Mouse (Mus musculus) ES-Bruce4 (cell line): ENCODE results near the gene Trp53inp2. TPM values are rescaled to one million over a fixed set of nuclear protein-coding genes. Genes with fewer than 3 reads are reported as not detected.

Experiments
- H3K27ac ChIP-seq: 2 replicates; pipeline ENCODE4 v1.5.1; 2012; ENCODE audit warnings: low read length, inconsistent platforms; ENCODE audit not compliant: insufficient read depth
- H3K27me3 ChIP-seq: 2 replicates; pipeline ENCODE4 v1.6.1; 2012; ENCODE audit warnings: mild to moderate bottlenecking, low read length, inconsistent platforms; ENCODE audit not compliant: control insufficient read depth, poor library complexity, insufficient read depth, severe bottlenecking
- H3K36me3 ChIP-seq: 2 replicates; pipeline ENCODE4 v1.6.1; 2012; ENCODE audit warnings: inconsistent platforms, mild to moderate bottlenecking, low read length, moderate library complexity; ENCODE audit not compliant: control insufficient read depth, poor library complexity, insufficient read depth, severe bottlenecking
- H3K4me1 ChIP-seq: one replicate; pipeline ENCODE4 v1.8.1; 2011; ENCODE audit warnings: low read length; ENCODE audit not compliant: control insufficient read depth, insufficient read depth
- H3K4me3 ChIP-seq: 2 replicates; pipeline ENCODE4 v1.5.1; 2011; ENCODE audit warnings: low read depth, mild to moderate bottlenecking, low read length
- H3K9ac ChIP-seq: 2 replicates; pipeline ENCODE4 v1.6.1; 2012; ENCODE audit warnings: low read depth, mild to moderate bottlenecking, inconsistent platforms; ENCODE audit not compliant: poor library complexity, severe bottlenecking
- H3K9me3 ChIP-seq: replicated peaks from 2 replicates; pipeline ENCODE4 v1.6.1; 2012; ENCODE audit warnings: mild to moderate bottlenecking, low read length, inconsistent platforms; ENCODE audit not compliant: control insufficient read depth, poor library complexity, insufficient read depth, severe bottlenecking
- CTCF ChIP-seq: IDR thresholded peaks from one replicate; pipeline ENCODE4 v1.8.1; 2011; ENCODE audit warnings: low read depth, low read length
- EP300 ChIP-seq: IDR thresholded peaks from 2 replicates; pipeline ENCODE4 v1.6.1; 2011; ENCODE audit warnings: low read depth, low read length; ENCODE audit not compliant: insufficient read depth
- POLR2A ChIP-seq: IDR thresholded peaks from one replicate; pipeline ENCODE4 v1.8.1; 2011; ENCODE audit warnings: low read length; ENCODE audit not compliant: insufficient read depth
- polyA plus RNA-seq: library from polyadenylated mRNA; stranded (reverse); fragments of >200 nt; gene quantifications from 2 replicates; pipeline ENCODE4 v1.2.4, GENCODE M21; 2011; ENCODE audit warnings: low read depth; ENCODE audit not compliant: missing spikeins, insufficient read depth, insufficient read length

Trp53inp2 gene
- polyA plus RNA-seq, 1 experiment: 25.7 TPM

DNA sequence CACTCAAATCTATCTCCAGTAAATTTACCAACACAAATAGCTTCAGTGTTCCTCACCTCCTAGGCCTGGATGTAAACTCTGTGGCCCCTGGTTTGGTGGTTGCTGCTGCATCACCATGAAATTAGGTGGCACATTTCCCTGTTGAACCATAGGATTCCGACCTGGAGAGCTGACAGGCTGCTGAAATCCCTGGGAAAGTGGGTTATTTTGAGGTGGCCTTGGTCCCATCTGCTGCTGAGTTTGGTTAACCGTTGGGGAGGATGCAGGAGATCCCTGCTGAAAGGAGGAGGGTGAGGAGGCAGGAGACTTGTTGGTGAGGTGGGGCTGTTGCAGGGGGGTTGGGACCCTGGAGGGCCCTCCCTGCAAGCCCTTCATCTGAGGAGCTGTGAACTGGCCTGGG, 40.1 kb downstream of the Trp53inp2 start:
- Histone ChIP-seq H3K9me3 (no peaks in the 10 kb centered on the region), H3K4me1 (no peaks in the 10 kb centered on the region), H3K9ac (no peak overlapping the region), H3K27me3 (no peaks in the 10 kb centered on the region), H3K27ac (no peak overlapping the region), H3K36me3 (peaks cover 9% of the 10 kb centered on the region; the same call in 1 of the 2 replicates), H3K4me3 (no peak overlapping the region)
- TF ChIP-seq EP300: no peak
- TF ChIP-seq POLR2A: no peak
- TF ChIP-seq CTCF: no peak

DNA sequence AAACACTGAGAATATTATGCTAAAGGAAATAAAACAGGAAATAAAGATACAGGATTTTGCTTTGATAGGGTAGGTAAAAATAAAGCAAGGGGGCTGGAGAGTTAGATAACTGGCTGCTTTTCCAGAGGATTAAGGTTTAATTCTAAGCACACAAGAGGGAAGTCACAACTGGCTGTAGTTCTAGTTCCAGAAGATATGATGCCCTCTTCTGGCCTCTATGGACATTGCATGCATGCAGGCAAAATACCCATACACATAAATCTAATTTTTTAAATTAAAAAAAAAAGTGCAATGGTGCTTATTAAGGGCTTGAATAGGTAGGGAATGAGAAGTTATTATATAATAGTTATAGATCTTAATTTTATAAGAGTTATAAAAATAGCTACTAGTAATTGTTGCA, 55.6 kb downstream of the Trp53inp2 start:
- H3K9me3 ChIP-seq: no peaks in the 10 kb centered on the region
- TF ChIP-seq EP300 (no peak), CTCF (no peak), POLR2A (no peak)
- H3K4me3 ChIP-seq: no peak overlapping the region
- H3K4me1 ChIP-seq: no peaks in the 10 kb centered on the region
- no peaks in the 10 kb centered on the region for H3K27me3 ChIP-seq
- peaks cover 6% of the 10 kb centered on the region; the same call in 1 of the 2 replicates for H3K36me3 ChIP-seq
- H3K9ac ChIP-seq: no peak overlapping the region
- H3K27ac ChIP-seq: no peak overlapping the region

Other genes with a start within 250 kb of the Trp53inp2 start
- gene Itch, start 247.6 kb upstream of the Trp53inp2 start, polyA plus RNA-seq: 50.6 and 55.2 TPM in 2 replicates
- 230 and 241 TPM in 2 replicates for gene Dynlrb1, start 144.5 kb upstream of the Trp53inp2 start, polyA plus RNA-seq
- 51.5 and 59.2 TPM in 2 replicates for gene Map1lc3a, start 104.8 kb upstream of the Trp53inp2 start, polyA plus RNA-seq
- 36.9 and 44.1 TPM in 2 replicates for gene Pigu, start 23.6 kb upstream of the Trp53inp2 start, polyA plus RNA-seq
- 26.4 and 31.0 TPM in 2 replicates for gene Ncoa6, start 92.8 kb downstream of the Trp53inp2 start, polyA plus RNA-seq
- 6.3 and 10.3 TPM in 2 replicates for gene Acss2, start 136.9 kb downstream of the Trp53inp2 start, polyA plus RNA-seq
- gene Ggt7, start 137.2 kb downstream of the Trp53inp2 start, polyA plus RNA-seq: 1.1 and 1.4 TPM in 2 replicates
- gene Gss, start 211.8 kb downstream of the Trp53inp2 start, polyA plus RNA-seq: 13.4 and 14.8 TPM in 2 replicates
- gene Myh7b, start 230.2 kb downstream of the Trp53inp2 start, polyA plus RNA-seq: 0.70 and 1.0 TPM in 2 replicates